Mouse (Mus musculus): ENCODE measurements around the gene Hlf. TPM values are rescaled to one million over a fixed set of nuclear protein-coding genes. Genes with fewer than 3 reads are reported as not detected.

Gene Hlf
- 2.0 and 4.6 TPM in 2 replicates for polyA plus RNA-seq (2014; fragmentation: Nextera tagmentation; extraction: Ambion mirVana)

DNA sequence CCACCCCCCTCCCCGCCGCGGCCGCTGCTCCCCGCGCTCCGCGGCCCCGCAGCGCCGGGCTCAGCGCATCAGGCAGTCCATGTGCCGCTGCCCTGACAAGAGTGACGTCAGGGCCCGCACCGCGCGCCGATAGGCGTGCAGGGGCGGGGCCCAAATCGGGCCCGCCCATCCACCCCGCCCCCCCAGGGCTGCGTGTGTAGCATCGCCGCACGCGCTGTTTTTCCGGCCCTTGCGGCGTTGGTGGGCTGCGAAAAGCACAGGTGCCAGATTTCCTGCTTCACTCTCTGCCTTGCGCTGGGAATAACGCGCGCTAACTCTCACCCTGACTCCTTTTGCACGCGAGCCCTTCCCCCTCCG, at the start of gene Hlf:
Gene Hlf, minus strand, starts transcription at position 79 of the 357 bp plus-strand sequence.
- H3K4me1 ChIP-seq (ENCODE audit: control insufficient read depth, insufficient read depth, low read length): peaks cover 6% of the 10 kb centered on the region; the same call in 1 of the 2 replicates
- no peak within 1 kb of the TSS for H3K27ac ChIP-seq (ENCODE audit: low read depth, low read length)
- H3K4me2 ChIP-seq (ENCODE audit: low read depth, low read length): peak within 1 kb of the TSS; percentile 90
- H3K4me3 ChIP-seq (ENCODE audit: low read depth, low read length): peak within 1 kb of the TSS; percentile 42
- under 1% methylated on average over 35 of the region's 40 CpGs for WGBS
- H3K9me3 ChIP-seq (ENCODE audit: control insufficient read depth, low read length): no peaks in the 10 kb centered on the region
- peak; percentile 96 for ATAC-seq (ENCODE audit: low read depth)
- H3K9ac ChIP-seq (replicated peaks; ENCODE audit: low read depth, low read length): peak within 1 kb of the TSS; percentile 41; the same call in 1 of the 2 replicates
- H3K27me3 ChIP-seq (ENCODE audit: control insufficient read depth, insufficient read depth, low read length): peaks cover 13% of the 10 kb centered on the region
- H3K36me3 ChIP-seq (ENCODE audit: control insufficient read depth, insufficient read depth, low read length): no peaks in the 10 kb centered on the region

DNA sequence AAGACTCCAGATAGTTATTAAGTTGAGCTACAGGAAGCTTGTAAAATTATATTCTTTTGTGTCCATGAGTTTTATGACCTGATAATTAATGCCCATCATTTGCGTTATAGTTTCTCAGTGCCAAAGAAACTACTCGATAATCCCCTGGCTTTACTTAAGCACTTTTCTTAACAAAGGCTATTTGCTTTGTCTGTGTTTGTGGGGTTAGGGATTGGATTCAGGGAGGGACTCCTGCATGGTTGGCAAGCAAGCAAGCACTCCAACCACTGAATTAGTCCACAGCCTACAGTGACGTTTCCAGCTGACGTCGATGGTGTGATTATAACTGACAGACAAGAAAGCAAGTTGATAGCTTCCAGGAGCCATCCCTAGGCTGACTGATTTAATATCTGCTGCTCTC, 48.1 kb upstream of the Hlf start:
- no peak overlapping the region for H3K27ac ChIP-seq (ENCODE audit: low read depth, low read length)
- no peaks in the 10 kb centered on the region for H3K36me3 ChIP-seq (ENCODE audit: control insufficient read depth, insufficient read depth, low read length)
- WGBS: 72% methylated on average over 5 of the region's 5 CpGs
- H3K4me1 ChIP-seq (ENCODE audit: control insufficient read depth, insufficient read depth, low read length): no peaks in the 10 kb centered on the region
- no peak for ATAC-seq (ENCODE audit: low read depth)
- H3K27me3 ChIP-seq (ENCODE audit: control insufficient read depth, insufficient read depth, low read length): no peaks in the 10 kb centered on the region
- no peak overlapping the region for H3K9ac ChIP-seq (replicated peaks; ENCODE audit: low read depth, low read length)
- no peaks in the 10 kb centered on the region for H3K9me3 ChIP-seq (ENCODE audit: control insufficient read depth, low read length)
- no peak overlapping the region for H3K4me2 ChIP-seq (ENCODE audit: low read depth, low read length)
- H3K4me3 ChIP-seq (ENCODE audit: low read depth, low read length): no peak overlapping the region

- no peak for ATAC-seq (ENCODE audit: low read depth)
- Histone ChIP-seq H3K27ac (ENCODE audit: low read depth, low read length) (no peak overlapping the region), H3K4me2 (ENCODE audit: low read depth, low read length) (no peak overlapping the region), H3K9ac (replicated peaks; ENCODE audit: low read depth, low read length) (no peak overlapping the region), H3K36me3 (ENCODE audit: control insufficient read depth, insufficient read depth, low read length) (no peaks in the 10 kb centered on the region), H3K4me3 (ENCODE audit: low read depth, low read length) (no peak overlapping the region), H3K4me1 (ENCODE audit: control insufficient read depth, insufficient read depth, low read length) (no peaks in the 10 kb centered on the region), H3K9me3 (ENCODE audit: control insufficient read depth, low read length) (no peaks in the 10 kb centered on the region), H3K27me3 (ENCODE audit: control insufficient read depth, insufficient read depth, low read length) (no peaks in the 10 kb centered on the region)
- 91% methylated on average over 4 of the region's 4 CpGs for WGBS
Measured at GRCm38 (mm10) chr11:90425207-90425525, 34.5 kb upstream of the Hlf start.

DNA sequence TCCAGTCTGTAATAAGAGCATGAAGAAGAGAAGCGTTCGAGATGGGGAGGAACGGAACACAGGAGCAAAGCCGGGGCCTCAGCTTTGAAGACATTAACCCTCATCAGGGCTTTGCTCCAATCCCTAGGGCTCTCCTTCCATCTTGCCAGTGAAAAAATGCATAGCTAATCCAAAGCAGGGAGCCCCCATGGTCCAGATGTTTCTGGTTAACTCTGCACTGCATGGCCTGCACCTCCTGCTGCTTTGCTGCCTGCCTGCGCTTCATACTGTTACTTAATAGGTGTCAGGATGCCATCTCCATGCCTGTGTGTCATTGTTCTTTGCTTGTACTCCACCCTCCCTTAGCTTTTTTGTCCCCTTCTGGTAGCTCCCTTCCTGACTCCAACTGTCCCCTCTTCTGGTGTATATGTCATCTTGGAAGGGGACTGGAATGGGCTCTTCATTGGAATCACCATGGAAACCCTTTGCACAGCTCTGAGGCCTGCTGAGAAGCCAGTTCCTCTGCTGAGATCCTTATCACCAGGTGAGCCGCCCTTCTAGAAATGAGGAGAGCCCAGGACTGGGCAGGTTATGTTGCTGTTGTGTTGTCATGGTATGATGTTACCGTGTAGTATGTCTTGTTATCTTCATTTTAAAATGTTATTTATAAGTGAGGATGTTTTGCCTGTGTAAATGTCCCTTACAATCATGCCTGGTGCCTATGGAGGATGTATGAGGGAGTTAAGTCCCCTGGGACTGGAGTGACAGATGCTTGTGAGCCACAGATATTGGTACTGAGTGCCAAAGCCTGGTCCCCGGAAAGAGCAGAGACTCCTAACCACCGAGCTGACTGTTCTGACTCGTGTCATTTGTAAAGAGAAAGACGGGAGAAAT, 33.9 kb upstream of the Hlf start:
- ATAC-seq (ENCODE audit: low read depth): no peak
- Histone ChIP-seq H3K36me3 (ENCODE audit: control insufficient read depth, insufficient read depth, low read length) (no peaks in the 10 kb centered on the region), H3K9ac (replicated peaks; ENCODE audit: low read depth, low read length) (no peak overlapping the region), H3K4me3 (ENCODE audit: low read depth, low read length) (no peak overlapping the region), H3K4me1 (ENCODE audit: control insufficient read depth, insufficient read depth, low read length) (no peaks in the 10 kb centered on the region), H3K4me2 (ENCODE audit: low read depth, low read length) (no peak overlapping the region), H3K27me3 (ENCODE audit: control insufficient read depth, insufficient read depth, low read length) (no peaks in the 10 kb centered on the region), H3K9me3 (ENCODE audit: control insufficient read depth, low read length) (no peaks in the 10 kb centered on the region), H3K27ac (ENCODE audit: low read depth, low read length) (no peak overlapping the region)
- WGBS: 79% methylated on average over 11 of the region's 11 CpGs

GRCm38 (mm10) chr11:90423896-90424295, 33.2 kb upstream of the Hlf start:
- Histone ChIP-seq H3K36me3 (ENCODE audit: control insufficient read depth, insufficient read depth, low read length) (no peaks in the 10 kb centered on the region), H3K27me3 (ENCODE audit: control insufficient read depth, insufficient read depth, low read length) (no peaks in the 10 kb centered on the region), H3K4me2 (ENCODE audit: low read depth, low read length) (no peak overlapping the region), H3K27ac (ENCODE audit: low read depth, low read length) (no peak overlapping the region), H3K4me3 (ENCODE audit: low read depth, low read length) (no peak overlapping the region), H3K9me3 (ENCODE audit: control insufficient read depth, low read length) (no peaks in the 10 kb centered on the region), H3K9ac (replicated peaks; ENCODE audit: low read depth, low read length) (no peak overlapping the region), H3K4me1 (ENCODE audit: control insufficient read depth, insufficient read depth, low read length) (no peaks in the 10 kb centered on the region)
- no peak for ATAC-seq (ENCODE audit: low read depth)
- WGBS: 73% methylated on average over 3 of the region's 3 CpGs

GRCm38 (mm10) chr11:90419706-90420105, 29.0 kb upstream of the Hlf start:
- Histone ChIP-seq H3K9ac (replicated peaks; ENCODE audit: low read depth, low read length) (no peak overlapping the region), H3K9me3 (ENCODE audit: control insufficient read depth, low read length) (no peaks in the 10 kb centered on the region), H3K36me3 (ENCODE audit: control insufficient read depth, insufficient read depth, low read length) (no peaks in the 10 kb centered on the region), H3K27me3 (ENCODE audit: control insufficient read depth, insufficient read depth, low read length) (no peaks in the 10 kb centered on the region), H3K4me3 (ENCODE audit: low read depth, low read length) (no peak overlapping the region), H3K27ac (ENCODE audit: low read depth, low read length) (no peak overlapping the region), H3K4me2 (ENCODE audit: low read depth, low read length) (no peak overlapping the region), H3K4me1 (ENCODE audit: control insufficient read depth, insufficient read depth, low read length) (0 out of 2 replicates have a peak, but pooled peaks cover 4% of the 10 kb centered on the region)
- ATAC-seq (ENCODE audit: low read depth): no peak
- 94% methylated on average over 11 of the region's 11 CpGs for WGBS

DNA sequence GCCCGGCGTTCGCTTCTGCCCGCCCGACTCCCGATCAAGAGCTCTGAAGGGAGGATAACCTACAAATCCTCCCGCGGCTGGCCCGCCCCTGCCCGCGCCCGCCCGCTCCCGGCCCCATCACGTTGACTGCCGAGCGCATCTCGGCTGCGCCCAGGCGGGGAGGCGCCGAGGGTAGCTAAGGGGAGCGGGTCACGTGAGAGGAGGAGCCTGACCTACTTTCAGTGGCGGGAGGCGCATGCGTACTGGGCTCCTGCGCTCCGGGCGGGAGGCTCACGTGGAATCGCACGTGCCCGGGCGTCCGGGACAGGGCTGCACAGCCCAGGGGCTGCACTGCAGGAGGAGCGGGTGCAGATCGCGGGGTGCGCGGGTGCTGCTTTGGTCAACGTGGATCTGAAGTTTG, 27.2 kb upstream of the Hlf start:
- H3K4me3 ChIP-seq (ENCODE audit: low read depth, low read length): peak overlapping the region; percentile 33
- ATAC-seq (ENCODE audit: low read depth): peak; percentile 99
- no peaks in the 10 kb centered on the region for H3K27me3 ChIP-seq (ENCODE audit: control insufficient read depth, insufficient read depth, low read length)
- H3K9ac ChIP-seq (replicated peaks; ENCODE audit: low read depth, low read length): no peak overlapping the region; the same call in 1 of the 2 replicates
- no peaks in the 10 kb centered on the region for H3K36me3 ChIP-seq (ENCODE audit: control insufficient read depth, insufficient read depth, low read length)
- WGBS: under 1% methylated on average over 42 of the region's 42 CpGs
- H3K9me3 ChIP-seq (ENCODE audit: control insufficient read depth, low read length): no peaks in the 10 kb centered on the region
- H3K27ac ChIP-seq (ENCODE audit: low read depth, low read length): no peak overlapping the region
- peak overlapping the region; percentile 79 for H3K4me2 ChIP-seq (ENCODE audit: low read depth, low read length)
- 0 out of 2 replicates have a peak, but pooled peaks cover 4% of the 10 kb centered on the region for H3K4me1 ChIP-seq (ENCODE audit: control insufficient read depth, insufficient read depth, low read length)

GRCm38 (mm10) chr11:90417011-90417410, 26.3 kb upstream of the Hlf start:
- Histone ChIP-seq H3K4me1 (ENCODE audit: control insufficient read depth, insufficient read depth, low read length) (0 out of 2 replicates have a peak, but pooled peaks cover 4% of the 10 kb centered on the region), H3K9ac (replicated peaks; ENCODE audit: low read depth, low read length) (no peak overlapping the region), H3K27me3 (ENCODE audit: control insufficient read depth, insufficient read depth, low read length) (no peaks in the 10 kb centered on the region), H3K4me3 (ENCODE audit: low read depth, low read length) (no peak overlapping the region), H3K27ac (ENCODE audit: low read depth, low read length) (no peak overlapping the region), H3K9me3 (ENCODE audit: control insufficient read depth, low read length) (no peaks in the 10 kb centered on the region), H3K4me2 (ENCODE audit: low read depth, low read length) (no peak overlapping the region), H3K36me3 (ENCODE audit: control insufficient read depth, insufficient read depth, low read length) (no peaks in the 10 kb centered on the region)
- no peak for ATAC-seq (ENCODE audit: low read depth)
- WGBS: 70% methylated on average over 5 of the region's 5 CpGs

DNA sequence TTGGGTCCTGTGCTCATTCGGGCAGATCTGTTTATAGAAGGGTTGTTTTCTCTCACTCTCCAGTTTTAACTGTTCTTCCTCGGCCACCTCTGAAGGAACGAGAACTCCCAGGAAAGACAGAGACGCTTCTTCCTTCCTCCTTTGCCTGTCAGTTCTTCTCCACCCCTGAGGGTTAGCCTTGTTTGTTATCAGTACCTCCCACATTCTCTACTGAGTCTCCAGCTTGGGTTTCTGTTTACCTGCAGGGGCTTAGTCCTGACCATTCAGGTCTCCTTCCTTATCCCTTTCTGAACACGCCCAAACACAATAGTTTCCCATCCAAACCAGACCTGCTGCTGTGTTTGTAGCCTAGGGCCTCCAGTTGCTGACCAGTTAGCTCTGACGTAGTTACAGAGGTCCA, 8.2 kb upstream of the Hlf start:
- no peak overlapping the region for H3K27ac ChIP-seq (ENCODE audit: low read depth, low read length)
- no peak overlapping the region for H3K4me3 ChIP-seq (ENCODE audit: low read depth, low read length)
- 71% methylated on average over 6 of the region's 6 CpGs for WGBS
- no peaks in the 10 kb centered on the region for H3K9me3 ChIP-seq (ENCODE audit: control insufficient read depth, low read length)
- H3K36me3 ChIP-seq (ENCODE audit: control insufficient read depth, insufficient read depth, low read length): no peaks in the 10 kb centered on the region
- H3K4me2 ChIP-seq (ENCODE audit: low read depth, low read length): no peak overlapping the region
- H3K27me3 ChIP-seq (ENCODE audit: control insufficient read depth, insufficient read depth, low read length): no peaks in the 10 kb centered on the region
- H3K4me1 ChIP-seq (ENCODE audit: control insufficient read depth, insufficient read depth, low read length): no peaks in the 10 kb centered on the region
- no peak for ATAC-seq (ENCODE audit: low read depth)
- no peak overlapping the region for H3K9ac ChIP-seq (replicated peaks; ENCODE audit: low read depth, low read length)
